Mouse (Mus musculus) liver, postnatal 0 days (tissue): ENCODE results near the gene Mok. TPM values are rescaled to one million over a fixed set of nuclear protein-coding genes. Genes with fewer than 3 reads are reported as not detected.

Experiments used
- ATAC-seq: fragments of 200-750 bp; cut with Nextera tagmentation; 2 replicates; pipeline ENCODE4 v1.8.0; 2017; ENCODE audit warnings: mild to moderate bottlenecking, moderate library complexity
- DNase-seq: peaks from one replicate; pipeline ENCODE4 v3.0.0-alpha.2; 2016
- H3K27ac ChIP-seq: fragments of 300-500 bp; sonication (generic); 2 replicates; pipeline ENCODE4 v1.5.1; 2014; ENCODE audit warnings: antibody characterized with exemption, moderate library complexity, mild to moderate bottlenecking, low read depth
- H3K27me3 ChIP-seq: fragments of 300-500 bp; sonication (generic); 2 replicates; pipeline ENCODE4 v1.6.1; 2014; ENCODE audit warnings: low read length, control low read depth, mixed read lengths; ENCODE audit not compliant: insufficient read depth
- H3K36me3 ChIP-seq: fragments of 300-500 bp; sonication (generic); replicated peaks from 2 replicates; pipeline ENCODE4 v1.6.1; 2014; ENCODE audit warnings: mild to moderate bottlenecking, control low read depth, low read length, moderate library complexity, mixed read lengths; ENCODE audit not compliant: insufficient read depth
- H3K4me1 ChIP-seq: fragments of 300-500 bp; sonication (generic); 2 replicates; pipeline ENCODE4 v1.6.1; 2014; ENCODE audit warnings: antibody characterized with exemption, mild to moderate bottlenecking, control low read depth; ENCODE audit not compliant: insufficient read depth
- H3K4me2 ChIP-seq: fragments of 300-500 bp; sonication (generic); 2 replicates; pipeline ENCODE4 v1.6.1; 2014; ENCODE audit warnings: low read depth, mild to moderate bottlenecking, low read length, moderate library complexity, mixed read lengths
- H3K4me3 ChIP-seq: fragments of 300-500 bp; sonication (generic); 2 replicates; pipeline ENCODE4 v1.5.1; 2014; ENCODE audit warnings: low read depth, low read length
- H3K9ac ChIP-seq: fragments of 300-500 bp; sonication (generic); replicated peaks from 2 replicates; pipeline ENCODE4 v1.6.1; 2014; ENCODE audit warnings: mild to moderate bottlenecking, moderate library complexity
- H3K9me3 ChIP-seq: fragments of 300-500 bp; sonication (generic); 2 replicates; pipeline ENCODE4 v1.6.1; 2016; ENCODE audit warnings: mild to moderate bottlenecking, control low read depth, low read length, mixed read lengths
- CTCF ChIP-seq: sonication (generic); IDR thresholded peaks from 2 replicates; pipeline ENCODE4 v1.5.1; 2016; ENCODE audit warnings: antibody characterized with exemption, low read depth
- EP300 ChIP-seq: IDR thresholded peaks from 2 replicates; pipeline ENCODE4 v1.6.1; 2016; ENCODE audit warnings: antibody characterized with exemption, low read depth, mild to moderate bottlenecking
- WGBS: fragments of 180-500 bp; shearing (Covaris S2); extraction: QIAGEN DNeasy Blood & Tissue Kit; methylation state at CpG from one replicate; pipeline ENCODE4 v1.1.7; 2014; ENCODE audit not compliant: insufficient replicate concordance; 5-methylcytosine and 5-hydroxymethylcytosine counted together
- polyA plus RNA-seq: library from polyadenylated mRNA; unstranded; fragments of >200 nt; fragmentation: Nextera tagmentation; extraction: Ambion mirVana; gene quantifications from 2 replicates; pipeline ENCODE4 v1.2.1, GENCODE M21; 2015

The Mok gene
- polyA plus RNA-seq, 1 experiment from 2014 or later: 0.29 TPM

GRCm38 (mm10) chr12:110782278-110782677 lies 58.5 kb downstream of the Mok start:
- Histone ChIP-seq H3K9ac (no peak overlapping the region), H3K4me2 (no peak overlapping the region), H3K36me3 (peaks cover 19% of the 10 kb centered on the region), H3K27me3 (no peaks in the 10 kb centered on the region), H3K4me1 (peaks cover 13% of the 10 kb centered on the region), H3K9me3 (no peaks in the 10 kb centered on the region), H3K27ac (no peak overlapping the region), H3K4me3 (no peak overlapping the region)
- ATAC-seq: no peak
- no peak for DNase-seq
- TF ChIP-seq CTCF (no peak), EP300 (no peak)
- WGBS: 51% methylated on average over 1 of the region's 1 CpGs

- ATAC-seq (no peak), DNase-seq (no peak)
- Histone ChIP-seq H3K9ac (no peak overlapping the region), H3K4me1 (peaks cover 15% of the 10 kb centered on the region), H3K36me3 (peaks cover 19% of the 10 kb centered on the region), H3K9me3 (no peaks in the 10 kb centered on the region), H3K27me3 (no peaks in the 10 kb centered on the region), H3K4me3 (no peak overlapping the region), H3K27ac (no peak overlapping the region), H3K4me2 (no peak overlapping the region)
- 81% methylated on average over 8 of the region's 8 CpGs for WGBS
- TF ChIP-seq EP300 (no peak), CTCF (no peak)
Observed at GRCm38 (mm10) chr12:110781181-110781580, 59.6 kb downstream of the Mok start.

- no peak overlapping the region for H3K9ac ChIP-seq
- H3K9me3 ChIP-seq: no peaks in the 10 kb centered on the region
- peaks cover 20% of the 10 kb centered on the region for H3K4me1 ChIP-seq
- 51% methylated on average over 7 of the region's 7 CpGs for WGBS
- H3K27ac ChIP-seq: no peak overlapping the region
- ATAC-seq (no peak), DNase-seq (no peak)
- peaks cover 19% of the 10 kb centered on the region for H3K36me3 ChIP-seq
- H3K27me3 ChIP-seq: no peaks in the 10 kb centered on the region
- no peak overlapping the region for H3K4me3 ChIP-seq
- TF ChIP-seq EP300 (no peak), CTCF (no peak)
- H3K4me2 ChIP-seq: no peak overlapping the region
Observed at GRCm38 (mm10) chr12:110779296-110779695, 61.4 kb downstream of the Mok start.

GRCm38 (mm10) chr12:110777853-110778252 lies 62.9 kb downstream of the Mok start:
- Histone ChIP-seq H3K9ac (no peak overlapping the region), H3K9me3 (no peaks in the 10 kb centered on the region), H3K27ac (no peak overlapping the region), H3K4me3 (no peak overlapping the region), H3K4me1 (peaks cover 20% of the 10 kb centered on the region), H3K27me3 (no peaks in the 10 kb centered on the region), H3K36me3 (peaks cover 19% of the 10 kb centered on the region), H3K4me2 (no peak overlapping the region)
- TF ChIP-seq CTCF: no peak
- TF ChIP-seq EP300: no peak
- no peak for ATAC-seq
- DNase-seq: no peak
- 56% methylated on average over 5 of the region's 5 CpGs for WGBS

DNA sequence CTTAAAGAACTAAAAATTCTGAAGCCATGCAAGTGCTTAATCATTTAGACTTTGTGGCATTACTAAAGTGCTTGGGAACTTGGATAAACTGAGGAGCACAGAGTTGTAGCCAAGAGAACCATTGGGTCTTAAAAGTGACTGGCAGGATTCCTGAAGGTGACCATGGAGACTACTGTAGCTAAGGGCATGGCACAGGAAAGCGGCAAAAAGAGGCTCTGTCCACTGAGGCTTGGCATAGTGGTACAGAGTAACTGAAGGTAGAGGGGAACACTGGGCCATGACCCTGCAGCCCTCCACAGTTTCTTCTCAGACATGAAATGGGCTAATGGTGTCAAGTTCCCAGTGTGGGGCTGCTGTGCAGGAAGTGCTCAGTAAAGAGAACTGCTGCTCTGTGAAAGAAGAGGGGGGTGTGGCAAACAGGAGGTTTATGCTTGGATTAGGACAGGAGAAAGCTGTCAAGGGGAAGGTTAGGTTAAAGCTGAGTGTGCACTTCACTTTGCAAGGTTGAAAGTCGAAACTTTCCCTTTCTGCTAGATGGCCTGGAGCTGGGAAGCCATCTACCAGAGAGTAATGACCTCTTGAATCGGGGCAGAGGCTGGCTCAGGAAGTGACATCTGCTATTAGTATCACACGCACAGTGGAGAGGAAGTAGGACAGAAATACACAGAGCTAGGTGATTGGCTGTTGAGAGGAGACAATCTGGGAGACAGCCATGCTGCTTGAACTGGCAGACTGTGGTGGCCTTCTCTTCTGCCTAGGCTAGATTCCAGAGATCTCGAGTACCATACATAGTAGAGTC lies 64.9 kb downstream of the Mok start:
- Histone ChIP-seq H3K36me3 (peaks cover 7% of the 10 kb centered on the region), H3K27me3 (no peaks in the 10 kb centered on the region), H3K9me3 (no peaks in the 10 kb centered on the region), H3K4me2 (no peak overlapping the region), H3K4me1 (peaks cover 28% of the 10 kb centered on the region), H3K9ac (no peak overlapping the region), H3K4me3 (no peak overlapping the region), H3K27ac (peak overlapping the region; percentile 29; the same call in 1 of the 2 replicates)
- TF ChIP-seq CTCF (no peak), EP300 (no peak)
- WGBS: 39% methylated on average over 5 of the region's 5 CpGs
- no peak for DNase-seq
- ATAC-seq: peak; percentile 71

- Histone ChIP-seq H3K4me3 (no peak overlapping the region), H3K27me3 (no peaks in the 10 kb centered on the region), H3K9me3 (no peaks in the 10 kb centered on the region), H3K4me1 (peaks cover 16% of the 10 kb centered on the region), H3K36me3 (no peaks in the 10 kb centered on the region), H3K27ac (no peak overlapping the region), H3K9ac (no peak overlapping the region), H3K4me2 (no peak overlapping the region)
- no peak for TF ChIP-seq EP300
- no peak for TF ChIP-seq CTCF
- ATAC-seq (no peak), DNase-seq (no peak)
- WGBS: 82% methylated on average over 6 of the region's 6 CpGs
Observed at GRCm38 (mm10) chr12:110771961-110772360, 68.8 kb downstream of the Mok start.
